Mouse (Mus musculus): Measurements from ENCODE around the gene Ptges3. TPM values are rescaled to one million over a fixed set of nuclear protein-coding genes. Genes with fewer than 3 reads are reported as not detected.
"Not testable (repeated sequence)": the region's sequence is repeated elsewhere in the genome, so short reads cannot be mapped to it uniquely, and the experiment has no call there.

Gene Ptges3
- total and polyA plus RNA-seq, 3 experiments: 16.3 to 97.3 (median 96.0) TPM

DNA sequence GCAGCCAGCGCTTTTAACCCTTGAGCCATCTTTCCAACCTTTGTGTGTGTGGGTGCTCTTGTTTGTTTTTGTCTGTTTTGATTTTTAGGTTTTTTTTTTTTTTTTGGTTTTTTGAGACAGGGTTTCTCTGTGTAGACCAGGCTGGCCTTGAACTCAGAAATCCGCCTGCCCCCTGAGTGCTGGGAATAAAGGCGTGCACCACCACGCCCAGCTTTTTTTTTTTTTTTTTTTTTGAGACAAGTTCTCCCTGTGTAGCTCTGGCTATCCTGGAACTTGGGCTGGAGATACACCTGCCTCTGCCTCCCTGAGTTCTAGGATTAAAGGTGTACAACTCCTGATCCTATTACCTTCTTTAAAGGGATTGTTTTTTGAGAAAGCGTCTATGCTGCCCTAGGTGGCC lies 2.4 kb downstream of the Ptges3 start:
- H3K36me3 ChIP-seq (ENCODE audit: control insufficient read depth, insufficient read depth, low read length): peaks cover 25% of the 10 kb centered on the region
- WGBS: 80% methylated on average over 5 of the region's 5 CpGs
- peaks cover 10% of the 10 kb centered on the region for H3K4me1 ChIP-seq (ENCODE audit: control insufficient read depth, insufficient read depth, low read length)
- TF ChIP-seq EP300 (IDR thresholded peaks at IDR 0.05; ENCODE audit: insufficient read depth, low read depth, low read length) (no peak), POLR2A (IDR thresholded peaks at IDR 0.05; ENCODE audit: insufficient read depth, low read depth, low read length) (no peak), CTCF (IDR thresholded peaks at IDR 0.05) (no peak)
- no peak for DNase-seq
- intact Hi-C loops (cut with DNase I): no loop called here
- peaks cover 3% of the 10 kb centered on the region; the same call in 1 of the 2 replicates for H3K79me2 ChIP-seq (replicated peaks; ENCODE audit: control insufficient read depth, insufficient read depth, low read length)
- H3K27ac ChIP-seq: no peak overlapping the region
- H3K27me3 ChIP-seq (ENCODE audit: control insufficient read depth, insufficient read depth, low read length): no peaks in the 10 kb centered on the region
- no peak overlapping the region for H3K9ac ChIP-seq (ENCODE audit: low read depth, low read length)
- H3K4me3 ChIP-seq: no peak overlapping the region

DNA sequence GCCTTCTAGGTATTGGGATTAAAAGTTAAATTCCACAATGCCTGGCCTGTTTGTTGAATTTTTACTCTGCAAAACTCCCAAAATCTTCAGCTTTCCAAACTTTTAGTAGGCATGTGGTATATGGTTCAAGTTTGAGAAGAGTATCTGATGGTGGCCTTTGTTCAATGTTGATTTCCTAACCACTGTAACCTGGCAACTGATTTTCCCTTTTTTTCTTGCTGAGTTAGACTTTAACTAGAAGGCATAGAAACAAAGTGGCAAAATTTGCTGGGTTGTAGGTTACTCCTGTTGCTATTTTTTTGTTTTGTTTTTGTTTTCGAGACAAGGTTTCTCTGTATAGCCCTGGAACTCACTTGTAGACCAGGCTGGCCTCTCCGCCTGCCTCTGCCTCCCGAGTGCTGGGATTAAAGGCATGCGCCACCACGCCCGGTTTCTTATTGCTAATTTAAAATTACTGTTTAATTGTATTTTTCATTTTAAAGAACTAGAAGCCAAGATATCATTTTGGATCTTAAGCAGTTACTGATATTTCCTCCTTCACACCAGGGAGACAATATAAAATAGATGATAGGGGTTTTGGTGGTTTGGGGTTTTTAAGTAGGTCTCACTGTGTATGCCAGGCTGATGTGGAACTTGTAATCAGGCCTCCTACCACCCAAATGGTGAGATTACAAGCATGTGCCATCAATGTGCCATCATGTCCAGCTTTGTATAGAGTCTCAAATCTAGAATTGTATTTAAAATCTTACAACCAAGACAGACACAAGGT lies 3.7 kb downstream of the Ptges3 start:
- intact Hi-C loops (cut with DNase I): no loop called here
- no peak overlapping the region for H3K9ac ChIP-seq (ENCODE audit: low read depth, low read length)

GRCm38 (mm10) chr10:128066072-128066471 lies 7.3 kb downstream of the Ptges3 start:
- Histone ChIP-seq H3K27ac (no peak overlapping the region), H3K4me1 (ENCODE audit: control insufficient read depth, insufficient read depth, low read length) (peaks cover 10% of the 10 kb centered on the region), H3K27me3 (ENCODE audit: control insufficient read depth, insufficient read depth, low read length) (no peaks in the 10 kb centered on the region), H3K79me2 (replicated peaks; ENCODE audit: control insufficient read depth, insufficient read depth, low read length) (peaks cover 9% of the 10 kb centered on the region), H3K9ac (ENCODE audit: low read depth, low read length) (no peak overlapping the region), H3K4me3 (no peak overlapping the region), H3K36me3 (ENCODE audit: control insufficient read depth, insufficient read depth, low read length) (peaks cover 33% of the 10 kb centered on the region)
- DNase-seq: no peak
- intact Hi-C loops (cut with DNase I): no loop called here
- TF ChIP-seq CTCF (IDR thresholded peaks at IDR 0.05) (0 out of 2 replicates have a peak, but pooled peaks have one; percentile 13), EP300 (IDR thresholded peaks at IDR 0.05; ENCODE audit: insufficient read depth, low read depth, low read length) (no peak), POLR2A (IDR thresholded peaks at IDR 0.05; ENCODE audit: insufficient read depth, low read depth, low read length) (no peak)
- WGBS: 76% methylated on average over 5 of the region's 5 CpGs

More for the DNA sequence above, 3.7 kb downstream of the Ptges3 start:
- no peak overlapping the region for H3K4me3 ChIP-seq
- DNase-seq: no peak
- H3K4me1 ChIP-seq (ENCODE audit: control insufficient read depth, insufficient read depth, low read length): peaks cover 10% of the 10 kb centered on the region
- TF ChIP-seq EP300 (IDR thresholded peaks at IDR 0.05; ENCODE audit: insufficient read depth, low read depth, low read length) (no peak), CTCF (IDR thresholded peaks at IDR 0.05) (no peak), POLR2A (IDR thresholded peaks at IDR 0.05; ENCODE audit: insufficient read depth, low read depth, low read length) (no peak)
- peaks cover 3% of the 10 kb centered on the region for H3K79me2 ChIP-seq (replicated peaks; ENCODE audit: control insufficient read depth, insufficient read depth, low read length)
- peaks cover 25% of the 10 kb centered on the region for H3K36me3 ChIP-seq (ENCODE audit: control insufficient read depth, insufficient read depth, low read length)
- H3K27me3 ChIP-seq (ENCODE audit: control insufficient read depth, insufficient read depth, low read length): no peaks in the 10 kb centered on the region
- no peak overlapping the region for H3K27ac ChIP-seq
- WGBS: 90% methylated on average over 6 of the region's 6 CpGs

GRCm38 (mm10) chr10:128069201-128069600 lies 10.4 kb downstream of the Ptges3 start:
- no peaks in the 10 kb centered on the region for H3K27me3 ChIP-seq (ENCODE audit: control insufficient read depth, insufficient read depth, low read length)
- H3K9ac ChIP-seq (ENCODE audit: low read depth, low read length): no peak overlapping the region
- intact Hi-C loops (cut with DNase I): no loop called here
- peak overlapping the region; percentile 1; the same call in 1 of the 2 replicates for H3K27ac ChIP-seq
- no peak overlapping the region for H3K4me3 ChIP-seq
- peaks cover 7% of the 10 kb centered on the region for H3K4me1 ChIP-seq (ENCODE audit: control insufficient read depth, insufficient read depth, low read length)
- peaks cover 6% of the 10 kb centered on the region for H3K79me2 ChIP-seq (replicated peaks; ENCODE audit: control insufficient read depth, insufficient read depth, low read length)
- TF ChIP-seq EP300 (IDR thresholded peaks at IDR 0.05; ENCODE audit: insufficient read depth, low read depth, low read length) (no peak), POLR2A (IDR thresholded peaks at IDR 0.05; ENCODE audit: insufficient read depth, low read depth, low read length) (no peak), CTCF (IDR thresholded peaks at IDR 0.05) (no peak)
- H3K36me3 ChIP-seq (ENCODE audit: control insufficient read depth, insufficient read depth, low read length): peaks cover 15% of the 10 kb centered on the region
- no peak for DNase-seq
- 46% methylated on average over 4 of the region's 4 CpGs for WGBS

- H3K4me3 ChIP-seq; H3K9ac ChIP-seq (ENCODE audit: low read depth, low read length); intact Hi-C loops (cut with DNase I); H3K79me2 ChIP-seq (replicated peaks; ENCODE audit: control insufficient read depth, insufficient read depth, low read length); H3K27me3 ChIP-seq (ENCODE audit: control insufficient read depth, insufficient read depth, low read length); DNase-seq; H3K4me1 ChIP-seq (ENCODE audit: control insufficient read depth, insufficient read depth, low read length); H3K27ac ChIP-seq: not testable (repeated sequence)
- peaks cover 15% of the 10 kb centered on the region for H3K36me3 ChIP-seq (ENCODE audit: control insufficient read depth, insufficient read depth, low read length)
- 96% methylated on average over 2 of the region's 2 CpGs for WGBS
- TF ChIP-seq CTCF (IDR thresholded peaks at IDR 0.05): peak; percentile 21; the same call in 1 of the 2 replicates
These were observed 11.7 kb downstream of the Ptges3 start for GRCm38 (mm10) chr10:128070432-128070831.

GRCm38 (mm10) chr10:128078269-128078668 lies 19.5 kb downstream of the Ptges3 start:
- H3K27me3 ChIP-seq (ENCODE audit: control insufficient read depth, insufficient read depth, low read length); H3K9ac ChIP-seq (ENCODE audit: low read depth, low read length); H3K36me3 ChIP-seq (ENCODE audit: control insufficient read depth, insufficient read depth, low read length); intact Hi-C loops (cut with DNase I); DNase-seq; H3K4me1 ChIP-seq (ENCODE audit: control insufficient read depth, insufficient read depth, low read length); H3K27ac ChIP-seq; H3K79me2 ChIP-seq (replicated peaks; ENCODE audit: control insufficient read depth, insufficient read depth, low read length); H3K4me3 ChIP-seq: not testable (repeated sequence)
- WGBS: 78% methylated on average over 5 of the region's 5 CpGs

Measured in heart, adult 2 months (tissue).